Comparison of ENCODE assay signal across 5 mouse cellular contexts in the genomic region with DNA sequence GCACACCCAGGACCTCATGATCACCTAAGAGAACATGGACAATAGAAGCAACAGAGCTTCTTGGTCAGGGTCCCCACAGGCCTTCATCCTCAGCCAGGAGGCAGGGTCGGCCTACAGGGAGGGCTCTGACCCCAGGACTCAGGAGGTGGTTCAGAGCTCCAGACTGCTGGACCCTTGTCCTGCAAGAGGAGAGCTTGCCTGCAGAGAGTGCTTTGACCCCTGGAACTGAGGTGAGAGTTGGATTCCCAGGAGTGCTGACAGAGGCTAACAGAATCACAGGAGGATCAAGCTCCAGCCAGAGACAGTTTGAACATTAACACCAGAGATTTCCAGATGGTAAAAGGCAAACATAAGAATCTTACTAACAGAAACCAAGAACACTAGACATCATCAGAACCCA.
DNase-seq lines count a peak whose midpoint lies in the region; TF ChIP-seq lines count a peak whose summit lies in the region.
"Not testable (repeated sequence)": the region's sequence is repeated elsewhere in the genome, so short reads cannot be mapped to it uniquely, and the experiment has no call there.

No protein-coding gene starts in this region.

- H3K27ac ChIP-seq in kidney, adult 2 months (ENCODE audit: insufficient read depth, low read depth, low read length), result 0 out of 2 replicates have a peak overlapping the region, but pooled peaks have one; percentile 30

- H3K27me3 ChIP-seq in kidney, adult 2 months (replicated peaks; ENCODE audit: control insufficient read depth, insufficient read depth, low read length), result not testable (repeated sequence)

- peak; percentile 56 for DNase-seq in kidney, adult 11 months
- DNase-seq in kidney, adult 2 months, result peak; percentile 83
- peak; percentile 81 for DNase-seq in kidney, adult 9 months
- peak; percentile 47 for DNase-seq in kidney, postnatal 14 days
- DNase-seq in kidney, postnatal 36 days, result peak; percentile 44 to 47

- TF ChIP-seq CTCF in kidney, adult 2 months (conservative IDR thresholded peaks at IDR 0.05; ENCODE audit: insufficient read depth, insufficient read length, low read depth, low read length), result not testable (repeated sequence)

- not testable (repeated sequence) for H3K4me3 ChIP-seq in kidney, adult 2 months (ENCODE audit: insufficient read depth, low read depth, low read length)

- TF ChIP-seq POLR2A in kidney, adult 2 months (IDR thresholded peaks at IDR 0.05; ENCODE audit: low read depth, low read length), result not testable (repeated sequence)

- 42% methylated on average over 1 of the region's 1 CpGs for WGBS in kidney, adult 2 months

- H3K36me3 ChIP-seq in kidney, adult 2 months (ENCODE audit: control insufficient read depth, insufficient read depth, low read length), result not testable (repeated sequence)

- H3K4me1 ChIP-seq in kidney, adult 2 months (ENCODE audit: control insufficient read depth, insufficient read depth, low read length), result not testable (repeated sequence)
